ENCODE assay signal across 28 mouse cellular contexts in genomic region chr6:88121781-88122180, GRCm38 (mm10). TPM values are rescaled to one million over a fixed set of nuclear protein-coding genes. Genes with fewer than 3 reads are reported as not detected.
DNase-seq lines count a peak whose midpoint lies in the region; ATAC-seq and TF ChIP-seq lines count a peak whose summit lies in the region.
"Had no signal": no experiment of that assay in that cellular context is flagged by ENCODE, and none has a peak within 500 bp of the region (broad histone marks: within the 10 kb centered on the region; RNA-seq: fewer than 3 reads in every experiment).

No protein-coding gene starts in this region.

- H3K36me3 ChIP-seq in heart, postnatal 0 days (replicated peaks; ENCODE audit: control insufficient read depth, insufficient read depth, low read length) = no peaks in the 10 kb centered on the region
- H3K36me3 ChIP-seq in heart, embryonic 11.5 days (ENCODE audit: control insufficient read depth, insufficient read depth, low read length) = no peaks in the 10 kb centered on the region
- H3K36me3 ChIP-seq: embryonic facial prominence, embryonic 13.5 days; embryonic facial prominence, embryonic 15.5 days; forebrain, embryonic 10.5 days; forebrain, embryonic 12.5 days; forebrain, embryonic 15.5 days; G1E had no signal

- H3K9me3 ChIP-seq in heart, postnatal 0 days (replicated peaks; ENCODE audit: control insufficient read depth, low read length) = no peaks in the 10 kb centered on the region
- H3K9me3 ChIP-seq in heart, embryonic 11.5 days (replicated peaks; ENCODE audit: control insufficient read depth, low read length) = no peaks in the 10 kb centered on the region
- H3K9me3 ChIP-seq: embryonic facial prominence, embryonic 13.5 days; embryonic facial prominence, embryonic 15.5 days; forebrain, embryonic 12.5 days; forebrain, embryonic 15.5 days had no signal

- H3K27ac ChIP-seq in heart, postnatal 0 days (ENCODE audit: low read depth) = no peak overlapping the region
- no peak overlapping the region for H3K27ac ChIP-seq in heart, embryonic 11.5 days (ENCODE audit: low read depth, low read length)
- H3K27ac ChIP-seq: embryonic facial prominence, embryonic 13.5 days; embryonic facial prominence, embryonic 15.5 days; forebrain, embryonic 10.5 days; forebrain, embryonic 12.5 days; forebrain, embryonic 15.5 days had no signal

- H3K9ac ChIP-seq in heart, postnatal 0 days (replicated peaks; ENCODE audit: low read depth, low read length) = no peak overlapping the region
- H3K9ac ChIP-seq in heart, embryonic 11.5 days (ENCODE audit: low read depth, low read length) = no peak overlapping the region
- H3K9ac ChIP-seq: embryonic facial prominence, embryonic 13.5 days; embryonic facial prominence, embryonic 15.5 days; forebrain, embryonic 12.5 days; forebrain, embryonic 15.5 days; forebrain, postnatal 0 days had no signal

- DNase-seq in heart, postnatal 0 days (ENCODE audit: low spot score) = no peak
- DNase-seq in 416B (ENCODE audit: low read depth) = peak; percentile 91
- DNase-seq in left cerebral cortex, adult 9 months (ENCODE audit: low spot score in 2 of 2) = no peak
- no peak for DNase-seq in gastrocnemius, adult 18-20 months (ENCODE audit: low spot score)
- no peak for DNase-seq in right cerebral cortex, postnatal 10 days (ENCODE audit: low spot score in 2 of 2)
- DNase-seq: adrenal gland, adult 8-10 months; adrenal gland, postnatal 14 days; adrenal gland, postnatal 36 days; B cell, adult 2 months; cerebellum, adult 11-12 months; cerebellum, adult 2 months; cerebellum, adult 9-10 months; cerebellum, postnatal 25 days; embryo, embryonic 11 days; forebrain, postnatal 0 days had no signal

- ATAC-seq in heart, postnatal 0 days (ENCODE audit: insufficient read depth, low read depth) = peak; percentile 39; the same call in 1 of the 2 replicates
- no peak for ATAC-seq in heart, embryonic 11.5 days (replicated peaks; ENCODE audit: insufficient number of reproducible peaks, low FRiP score, low TSS enrichment)
- peak; percentile 31 for ATAC-seq in common myeloid progenitor, adult 5-6 weeks (replicated peaks; ENCODE audit: low read depth, poor library complexity, severe bottlenecking)
- peak; percentile 27 to 35 for ATAC-seq in hematopoietic stem cell, adult 5-6 weeks (replicated peaks in 1 of 2; ENCODE audit: insufficient read depth in 1 of 2, low FRiP score in 2 of 2, low TSS enrichment in 1 of 2, low read depth in 1 of 2, poor library complexity in 2 of 2, severe bottlenecking in 2 of 2)
- ATAC-seq: activated CD4-positive, CD25-positive, alpha-beta regulatory T cell, adult 4 months; CD4-positive, CD25-positive, alpha-beta regulatory T cell, adult 4 months; forebrain, embryonic 15.5 days; forebrain, postnatal 0 days; Patski had no signal

- H3K27me3 ChIP-seq in heart, postnatal 0 days (ENCODE audit: control insufficient read depth, insufficient read depth, low read length) = peaks cover 23% of the 10 kb centered on the region
- H3K27me3 ChIP-seq in heart, embryonic 11.5 days (ENCODE audit: control insufficient read depth, insufficient read depth, low read length) = 0 out of 2 replicates have a peak, but pooled peaks cover 3% of the 10 kb centered on the region
- H3K27me3 ChIP-seq: embryonic facial prominence, embryonic 13.5 days; embryonic facial prominence, embryonic 15.5 days; forebrain, embryonic 12.5 days; forebrain, embryonic 15.5 days; Patski had no signal

- no peaks in the 10 kb centered on the region for H3K4me1 ChIP-seq in heart, postnatal 0 days (ENCODE audit: control insufficient read depth, insufficient read depth)
- H3K4me1 ChIP-seq in heart, embryonic 11.5 days (ENCODE audit: control insufficient read depth, insufficient read depth, low read length) = peaks cover 7% of the 10 kb centered on the region; the same call in 1 of the 2 replicates

- no peak overlapping the region for H3K4me2 ChIP-seq in heart, postnatal 0 days (ENCODE audit: low read depth, low read length)
- H3K4me2 ChIP-seq in heart, embryonic 11.5 days = no peak overlapping the region
- H3K4me2 ChIP-seq: embryonic facial prominence, embryonic 13.5 days; embryonic facial prominence, embryonic 15.5 days; forebrain, embryonic 12.5 days; forebrain, embryonic 15.5 days had no signal

- no peak for TF ChIP-seq CTCF in heart, postnatal 0 days (IDR thresholded peaks at IDR 0.05; ENCODE audit: low read depth)

- H3K4me3 ChIP-seq in heart, postnatal 0 days (ENCODE audit: low read depth, low read length) = no peak overlapping the region
- no peak overlapping the region for H3K4me3 ChIP-seq in heart, embryonic 11.5 days (ENCODE audit: low read depth, low read length)
- H3K4me3 ChIP-seq: embryonic facial prominence, embryonic 13.5 days; embryonic facial prominence, embryonic 15.5 days; erythroblast, embryonic 14.5 days; forebrain, embryonic 10.5 days; forebrain, embryonic 12.5 days; forebrain, embryonic 15.5 days had no signal

- 63% methylated on average over 2 of the region's 2 CpGs for WGBS in heart, postnatal 0 days
- 74% methylated on average over 2 of the region's 2 CpGs for WGBS in heart, embryonic 11.5 days (ENCODE audit: insufficient replicate concordance)

- TF ChIP-seq EP300 in heart, postnatal 0 days (IDR thresholded peaks at IDR 0.05; ENCODE audit: low read depth) = no peak

RNA-seq across cellular contexts. Expression of gene Rpn1, which starts 37.5 kb away (rescaled TPM):
- total RNA-seq in heart, postnatal 0 days (2014; rRNA removed; ENCODE audit: low replicate concordance) = 120 and 133 TPM in 2 replicates
- polyA plus RNA-seq in heart, postnatal 0 days (2015; fragmentation: Nextera tagmentation; extraction: Ambion mirVana) = 99.0 and 104 TPM in 2 replicates
- 234 and 256 TPM in 2 replicates for polyA plus RNA-seq in heart, embryonic 11.5 days (2014; fragmentation: Nextera tagmentation; extraction: Ambion mirVana)
- 196 and 216 TPM in 2 replicates for total RNA-seq in common myeloid progenitor, adult 5-6 weeks (2017)
- 120 and 155 TPM in 2 replicates for total RNA-seq in hematopoietic stem cell, adult 5-6 weeks (2017)
- total RNA-seq in gastrocnemius, adult 18-20 months (2021) = 10 to 100 TPM; 79.2 to 85.8 TPM
